Comparison of ENCODE assay signal across 19 mouse cellular contexts in genomic region chr14:34554047-34554446, GRCm38 (mm10). TPM values are rescaled to one million over a fixed set of nuclear protein-coding genes. Genes with fewer than 3 reads are reported as not detected.
DNase-seq lines count a peak whose midpoint lies in the region; ATAC-seq lines count a peak whose summit lies in the region.
"Had no signal": no experiment of that assay in that cellular context is flagged by ENCODE, and none has a peak within 500 bp of the region (broad histone marks: within the 10 kb centered on the region; RNA-seq: fewer than 3 reads in every experiment).

No protein-coding gene starts in this region.

- H3K27me3 ChIP-seq in midbrain, embryonic 11.5 days (ENCODE audit: control insufficient read depth, insufficient read depth, low read length), result no peaks in the 10 kb centered on the region
- H3K27me3 ChIP-seq: forebrain, embryonic 15.5 days; intestine, embryonic 15.5 days; midbrain, embryonic 13.5 days; neural tube, embryonic 12.5 days; Patski had no signal

- H3K36me3 ChIP-seq in midbrain, embryonic 11.5 days (ENCODE audit: control insufficient read depth, insufficient read depth, low read length), result no peaks in the 10 kb centered on the region
- H3K36me3 ChIP-seq: embryonic facial prominence, embryonic 13.5 days; forebrain, embryonic 15.5 days; intestine, embryonic 15.5 days; midbrain, embryonic 13.5 days; neural tube, embryonic 12.5 days had no signal

- H3K9ac ChIP-seq in midbrain, embryonic 11.5 days (ENCODE audit: low read length), result no peak overlapping the region
- H3K9ac ChIP-seq: embryonic facial prominence, embryonic 13.5 days; forebrain, embryonic 15.5 days; intestine, embryonic 15.5 days; midbrain, embryonic 13.5 days; neural tube, embryonic 12.5 days had no signal

- ATAC-seq in midbrain, embryonic 11.5 days (ENCODE audit: low FRiP score), result no peak
- ATAC-seq: forebrain, embryonic 15.5 days; intestine, embryonic 15.5 days; midbrain, embryonic 13.5 days; Patski had no signal

- H3K9me3 ChIP-seq in midbrain, embryonic 11.5 days (ENCODE audit: control insufficient read depth, low read length), result no peaks in the 10 kb centered on the region
- H3K9me3 ChIP-seq: embryonic facial prominence, embryonic 13.5 days; forebrain, embryonic 15.5 days; intestine, embryonic 15.5 days; midbrain, embryonic 13.5 days; neural tube, embryonic 12.5 days had no signal

- 70% methylated on average over 3 of the region's 3 CpGs for WGBS in midbrain, embryonic 11.5 days

- H3K27ac ChIP-seq in midbrain, embryonic 11.5 days (ENCODE audit: low read depth, low read length), result no peak overlapping the region
- H3K27ac ChIP-seq: embryonic facial prominence, embryonic 13.5 days; forebrain, embryonic 15.5 days; intestine, embryonic 15.5 days; midbrain, embryonic 13.5 days; neural tube, embryonic 12.5 days had no signal

- no peaks in the 10 kb centered on the region for H3K4me1 ChIP-seq in midbrain, embryonic 11.5 days (ENCODE audit: control insufficient read depth, insufficient read depth, low read length)
- H3K4me1 ChIP-seq: neural tube, embryonic 12.5 days had no signal

- H3K4me3 ChIP-seq in midbrain, embryonic 11.5 days (ENCODE audit: low read depth, low read length), result no peak overlapping the region
- H3K4me3 ChIP-seq: embryonic facial prominence, embryonic 13.5 days; forebrain, embryonic 15.5 days; intestine, embryonic 15.5 days; midbrain, embryonic 13.5 days; neural tube, embryonic 12.5 days had no signal

- no peak overlapping the region for H3K4me2 ChIP-seq in midbrain, embryonic 11.5 days
- H3K4me2 ChIP-seq: embryonic facial prominence, embryonic 13.5 days; forebrain, embryonic 15.5 days; intestine, embryonic 15.5 days; midbrain, embryonic 13.5 days; neural tube, embryonic 12.5 days had no signal

- peak; percentile 57 for DNase-seq in gastrocnemius, postnatal 25 days
- no peak for DNase-seq in gastrocnemius, postnatal 4 days (ENCODE audit: low spot score in 2 of 2)
- DNase-seq in 3134 (ENCODE audit: extremely low read depth, insufficient read length, low spot score), result peak; percentile 34
- DNase-seq in heart, adult 9 months (ENCODE audit: low spot score in 2 of 2), result peak; percentile 76 to 77
- peak; percentile 40 for DNase-seq in kidney, postnatal 14 days
- no peak for DNase-seq in embryo, embryonic 10.5 days (ENCODE audit: low spot score)
- DNase-seq in midbrain, embryonic 11.5 days (ENCODE audit: low spot score, missing footprints), result no peak
- no peak for DNase-seq in layer of hippocampus, postnatal 14 days (ENCODE audit: low spot score in 2 of 2)
- DNase-seq: cerebellum, postnatal 14 days had no signal

RNA-seq across cellular contexts. Expression of gene 9230112D13Rik, which starts 31.4 kb away (rescaled TPM):
- not detected for total RNA-seq in gastrocnemius, postnatal 25 days (2021)
- not detected for total RNA-seq in gastrocnemius, postnatal 4 days (2021)
- not detected in 2 replicates for polyA plus RNA-seq in midbrain, embryonic 11.5 days (2014; fragmentation: Nextera tagmentation; extraction: Ambion mirVana)
- not detected for total RNA-seq in layer of hippocampus, postnatal 14 days (2021)
- total RNA-seq: heart, postnatal 36 days; left cerebral cortex, postnatal 10 days had no signal
- polyA plus RNA-seq: embryonic facial prominence, embryonic 13.5 days; forebrain, embryonic 15.5 days; intestine, embryonic 15.5 days; liver, embryonic 16.5 days; midbrain, embryonic 13.5 days; neural tube, embryonic 12.5 days; Patski; stomach, embryonic 16.5 days had no signal

RNA-seq across cellular contexts. Expression of gene Ldb3, which starts 34.4 kb away (rescaled TPM):
- total RNA-seq in gastrocnemius, postnatal 25 days (2021), result 1,000 to 10,000 TPM; 2,264 to 2,912 TPM
- total RNA-seq in gastrocnemius, postnatal 4 days (2021), result 1,000 to 10,000 TPM; 1,045 to 1,064 TPM
- polyA plus RNA-seq in midbrain, embryonic 11.5 days (2014; fragmentation: Nextera tagmentation; extraction: Ambion mirVana), result 0.07 TPM in 1 of 2 replicates, not detected in the other
- total RNA-seq in layer of hippocampus, postnatal 14 days (2021), result 1 to 10 TPM; 2.7 to 2.8 TPM

RNA-seq across cellular contexts. Expression of gene Opn4, which starts 45.9 kb away (rescaled TPM):
- total RNA-seq in gastrocnemius, postnatal 25 days (2021), result not detected
- total RNA-seq in gastrocnemius, postnatal 4 days (2021), result under 1 TPM; 0.13 to 0.20 TPM
- 0.17 TPM in 1 of 2 replicates, not detected in the other for polyA plus RNA-seq in midbrain, embryonic 11.5 days (2014; fragmentation: Nextera tagmentation; extraction: Ambion mirVana)
- total RNA-seq in layer of hippocampus, postnatal 14 days (2021), result not detected
- total RNA-seq: left cerebral cortex, postnatal 10 days had no signal
- polyA plus RNA-seq: embryonic facial prominence, embryonic 13.5 days; forebrain, embryonic 15.5 days; intestine, embryonic 15.5 days; neural tube, embryonic 12.5 days; Patski had no signal

RNA-seq across cellular contexts. Expression of gene Bmpr1a, which starts 50.9 kb away (rescaled TPM):
- 10 to 100 TPM; 54.4 to 56.6 TPM for total RNA-seq in gastrocnemius, postnatal 25 days (2021)
- 100 to 1,000 TPM in 1 of 2 experiments, 10 to 100 TPM in 1; 99.6 to 112 TPM for total RNA-seq in gastrocnemius, postnatal 4 days (2021)
- polyA plus RNA-seq in midbrain, embryonic 11.5 days (2014; fragmentation: Nextera tagmentation; extraction: Ambion mirVana), result 44.4 and 49.8 TPM in 2 replicates
- total RNA-seq in layer of hippocampus, postnatal 14 days (2021), result 10 to 100 TPM; 38.3 to 41.4 TPM

Comparison
In these comparisons a context has a peak if more than half of its experiments do, and no peak if none do; other contexts are left out.
1. DNase-seq: peak in gastrocnemius, postnatal 25 days (single experiment), 3134 (single experiment), heart, adult 9 months (2 of 2) and kidney, postnatal 14 days (single experiment); none in gastrocnemius, postnatal 4 days (0 of 2), embryo, embryonic 10.5 days (single experiment), midbrain, embryonic 11.5 days (single experiment) and layer of hippocampus, postnatal 14 days (0 of 2).
2. RNA of gene Ldb3, which starts 34.4 kb away (total RNA-seq): 2,264 to 2,912 TPM in gastrocnemius, postnatal 25 days and 1,045 to 1,064 TPM in gastrocnemius, postnatal 4 days; 2.7 to 2.8 TPM in layer of hippocampus, postnatal 14 days; every median in the first group is over 100 times any median in the second.